In the genomic region with DNA sequence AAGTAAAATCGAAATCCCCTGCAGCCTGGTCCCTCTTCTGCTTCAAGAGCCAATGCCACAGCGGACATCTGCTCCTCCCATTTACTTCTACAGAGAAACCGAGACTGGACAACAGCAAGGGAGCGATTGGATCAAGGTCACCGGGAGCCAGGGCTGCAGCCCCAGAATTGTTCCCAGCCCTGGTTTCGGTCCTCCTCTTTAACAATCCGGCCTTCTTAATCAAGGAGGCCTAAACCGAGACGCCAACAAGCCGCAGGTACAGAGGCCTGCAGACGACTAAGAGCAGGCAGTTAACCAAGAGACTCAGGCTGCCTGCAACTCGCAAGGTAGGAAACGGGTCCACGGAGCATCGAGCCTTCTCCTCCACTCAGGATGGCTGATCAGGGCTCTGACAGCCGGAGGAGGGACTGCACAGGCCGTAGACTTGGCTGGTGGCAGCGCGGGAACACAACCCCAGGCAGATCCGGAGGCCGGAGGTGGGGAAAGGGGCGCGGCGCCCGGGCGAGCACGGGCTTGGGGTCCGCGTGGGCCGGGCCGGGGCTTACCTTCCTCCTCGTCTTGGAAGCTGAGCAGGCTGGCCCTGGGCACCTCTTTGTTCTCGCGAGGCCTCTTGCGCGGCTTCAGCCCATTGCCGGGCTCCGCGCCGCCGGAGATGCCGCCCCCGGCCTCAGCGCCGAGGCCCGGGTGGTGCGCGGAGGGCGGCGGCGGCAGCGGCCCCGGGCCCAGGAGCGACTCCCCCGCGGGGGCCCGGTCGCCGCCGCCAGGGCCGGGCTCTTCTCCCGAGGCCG, we compare ENCODE assay signal across 8 mouse cellular contexts. TPM values are rescaled to one million over a fixed set of nuclear protein-coding genes. Genes with fewer than 3 reads are reported as not detected.
DNase-seq lines count a peak whose midpoint lies in the region; ATAC-seq and TF ChIP-seq lines count a peak whose summit lies in the region.

No protein-coding gene starts in this region.

- peak overlapping the region; percentile 95 for H3K27ac ChIP-seq in limb, embryonic 14.5 days (replicated peaks; ENCODE audit: low read depth, low read length)
- H3K27ac ChIP-seq in midbrain, embryonic 16.5 days (ENCODE audit: low read length) = peak overlapping the region; percentile 95
- peak overlapping the region; percentile 92 for H3K27ac ChIP-seq in spleen, adult 2 months (ENCODE audit: insufficient read depth, low read length)

- peaks cover 6% of the 10 kb centered on the region; the same call in 1 of the 2 replicates for H3K4me1 ChIP-seq in limb, embryonic 14.5 days (ENCODE audit: control insufficient read depth, insufficient read depth, low read length)
- H3K4me1 ChIP-seq in midbrain, embryonic 16.5 days (ENCODE audit: control insufficient read depth, insufficient read depth, low read length) = peaks cover 21% of the 10 kb centered on the region
- H3K4me1 ChIP-seq in spleen, adult 2 months (ENCODE audit: control insufficient read depth, insufficient read depth, insufficient read length) = peaks cover 4% of the 10 kb centered on the region

- peak overlapping the region; percentile 93 for H3K9ac ChIP-seq in limb, embryonic 14.5 days (ENCODE audit: low read depth, low read length, severe bottlenecking)
- H3K9ac ChIP-seq in midbrain, embryonic 16.5 days (ENCODE audit: low read depth, low read length) = peak overlapping the region; percentile 93

- H3K36me3 ChIP-seq in limb, embryonic 14.5 days (ENCODE audit: control insufficient read depth, insufficient read depth, low read length) = peaks cover 26% of the 10 kb centered on the region
- H3K36me3 ChIP-seq in midbrain, embryonic 16.5 days (ENCODE audit: control insufficient read depth, insufficient read depth, low read length) = peaks cover 7% of the 10 kb centered on the region; the same call in 1 of the 2 replicates
- H3K36me3 ChIP-seq in spleen, adult 2 months (ENCODE audit: control insufficient read depth, insufficient read depth, low read length) = peaks cover 3% of the 10 kb centered on the region; the same call in 1 of the 2 replicates

- peak overlapping the region; percentile 62 for H3K4me2 ChIP-seq in limb, embryonic 14.5 days (replicated peaks; ENCODE audit: low read depth, low read length, severe bottlenecking)
- H3K4me2 ChIP-seq in midbrain, embryonic 16.5 days (ENCODE audit: low read length) = peak overlapping the region; percentile 89

- under 1% methylated on average over 29 of the region's 63 CpGs for WGBS in limb, embryonic 14.5 days
- WGBS in midbrain, embryonic 16.5 days = under 1% methylated on average over 60 of the region's 63 CpGs
- WGBS in spleen, adult 2 months = under 1% methylated on average over 62 of the region's 63 CpGs

- no peak for TF ChIP-seq POLR2A in limb, embryonic 14.5 days (IDR thresholded peaks at IDR 0.05; ENCODE audit: borderline replicate concordance, extremely low read depth, insufficient read depth, insufficient read length)
- TF ChIP-seq POLR2A in spleen, adult 2 months (IDR thresholded peaks at IDR 0.05; ENCODE audit: low read depth, low read length) = no peak

- TF ChIP-seq CTCF in spleen, adult 2 months (IDR thresholded peaks at IDR 0.05; ENCODE audit: extremely low read depth, insufficient read depth, insufficient read length, insufficient replicate concordance) = no peak

- ATAC-seq in limb, embryonic 14.5 days (ENCODE audit: low FRiP score, low read depth) = peak; percentile 77
- peak; percentile 82 for ATAC-seq in midbrain, embryonic 16.5 days

- peak; percentile 96 for DNase-seq in heart, adult 11 months
- DNase-seq in heart, adult 8-10 months (ENCODE audit: low spot score) = no peak
- peak; percentile 60 for DNase-seq in embryo, embryonic 10.5 days (ENCODE audit: low spot score)
- DNase-seq in gastrocnemius, postnatal 36 days = peak; percentile 19 to 40
- DNase-seq in kidney, adult 18-20 months = peak; percentile 60
- peak; percentile 29 for DNase-seq in limb, embryonic 14.5 days (ENCODE audit: low spot score)
- DNase-seq in spleen, adult 2 months (ENCODE audit: low read depth in 1 of 2, low spot score in 2 of 2) = peak; percentile 38 to 53

- H3K4me3 ChIP-seq in limb, embryonic 14.5 days (replicated peaks; ENCODE audit: low read length) = peak overlapping the region; percentile 85
- peak overlapping the region; percentile 83 for H3K4me3 ChIP-seq in midbrain, embryonic 16.5 days (ENCODE audit: low read depth, low read length)
- H3K4me3 ChIP-seq in spleen, adult 2 months (ENCODE audit: extremely low read depth, insufficient read depth, insufficient read length) = peak overlapping the region; percentile 93

- H3K27me3 ChIP-seq in limb, embryonic 14.5 days (ENCODE audit: control insufficient read depth, insufficient read depth, low read length) = no peaks in the 10 kb centered on the region
- H3K27me3 ChIP-seq in midbrain, embryonic 16.5 days (ENCODE audit: control insufficient read depth, insufficient read depth, low read depth, low read length) = no peaks in the 10 kb centered on the region
- no peaks in the 10 kb centered on the region for H3K27me3 ChIP-seq in spleen, adult 2 months (ENCODE audit: control insufficient read depth, insufficient read depth, low read length)

- H3K9me3 ChIP-seq in limb, embryonic 14.5 days (ENCODE audit: control insufficient read depth, low read length) = no peaks in the 10 kb centered on the region
- no peaks in the 10 kb centered on the region for H3K9me3 ChIP-seq in midbrain, embryonic 16.5 days (replicated peaks; ENCODE audit: control insufficient read depth, low read length, poor library complexity, severe bottlenecking)

- intact Hi-C loops in gastrocnemius, postnatal 36 days (cut with DNase I) = no loop called here

RNA-seq across cellular contexts. Expression of gene Paxbp1, which starts 0.7 kb away (rescaled TPM):
- total RNA-seq in heart, adult 8-10 months (2022) = 10 to 100 TPM in 3 of 4 experiments, 1 to 10 TPM in 1; 8.1 to 18.6 (median 12.5) TPM
- total RNA-seq in gastrocnemius, postnatal 36 days (2021) = 10 to 100 TPM in 1 of 2 experiments, 1 to 10 TPM in 1; 8.5 to 11.5 TPM
- polyA plus RNA-seq in limb, embryonic 14.5 days (2012; rRNA removed) = 117 and 132 TPM in 2 replicates
- 56.2 and 69.4 TPM in 2 replicates for polyA plus RNA-seq in limb, embryonic 14.5 days (2014; fragmentation: Nextera tagmentation; extraction: Ambion mirVana)
- polyA plus RNA-seq in midbrain, embryonic 16.5 days (2015; fragmentation: Nextera tagmentation; extraction: Ambion mirVana) = 72.3 and 84.0 TPM in 2 replicates
- polyA plus RNA-seq in spleen, adult 2 months (2012; rRNA removed) = 10.4 and 11.9 TPM in 2 replicates

RNA-seq across cellular contexts. Expression of gene Synj1, which starts 32.5 kb away (rescaled TPM):
- total RNA-seq in heart, adult 8-10 months (2022) = 10 to 100 TPM; 28.0 to 36.2 (median 29.7) TPM
- total RNA-seq in gastrocnemius, postnatal 36 days (2021) = 10 to 100 TPM; 11.2 to 11.5 TPM
- 19.2 and 23.9 TPM in 2 replicates for polyA plus RNA-seq in limb, embryonic 14.5 days (2012; rRNA removed)
- polyA plus RNA-seq in limb, embryonic 14.5 days (2014; fragmentation: Nextera tagmentation; extraction: Ambion mirVana) = 13.8 and 14.5 TPM in 2 replicates
- polyA plus RNA-seq in midbrain, embryonic 16.5 days (2015; fragmentation: Nextera tagmentation; extraction: Ambion mirVana) = 52.1 and 55.7 TPM in 2 replicates
- 25.1 and 32.9 TPM in 2 replicates for polyA plus RNA-seq in spleen, adult 2 months (2012; rRNA removed)

RNA-seq across cellular contexts. Expression of gene 4932438H23Rik, which starts 51.3 kb away (rescaled TPM):
- total RNA-seq in heart, adult 8-10 months (2022) = under 1 TPM in 3 of 4 experiments, not detected in 1; 0.11 to 0.16 (median 0.14) TPM
- total RNA-seq in gastrocnemius, postnatal 36 days (2021) = under 1 TPM; 0.32 to 0.74 TPM
- 0.45 and 0.60 TPM in 2 replicates for polyA plus RNA-seq in limb, embryonic 14.5 days (2012; rRNA removed)
- polyA plus RNA-seq in limb, embryonic 14.5 days (2014; fragmentation: Nextera tagmentation; extraction: Ambion mirVana) = 0.32 and 1.3 TPM in 2 replicates
- 0.87 TPM in 2 replicates for polyA plus RNA-seq in midbrain, embryonic 16.5 days (2015; fragmentation: Nextera tagmentation; extraction: Ambion mirVana)
- polyA plus RNA-seq in spleen, adult 2 months (2012; rRNA removed) = not detected in 2 replicates
